Mouse (Mus musculus): ENCODE data around the gene Gm10413. TPM values are rescaled to one million over a fixed set of nuclear protein-coding genes. Genes with fewer than 3 reads are reported as not detected.
"Not testable (repeated sequence)": the region's sequence is repeated elsewhere in the genome, so short reads cannot be mapped to it uniquely, and the experiment has no call there.

Gene Gm10413
- total RNA-seq (2012; rRNA removed) (not detected in 2 replicates), polyA plus RNA-seq (2012; ENCODE audit: insufficient read depth in 1 of 2, insufficient read length in 2 of 2, low read depth in 1 of 2, low replicate concordance in 2 of 2, missing spikeins in 1 of 2) (not detected)

DNA sequence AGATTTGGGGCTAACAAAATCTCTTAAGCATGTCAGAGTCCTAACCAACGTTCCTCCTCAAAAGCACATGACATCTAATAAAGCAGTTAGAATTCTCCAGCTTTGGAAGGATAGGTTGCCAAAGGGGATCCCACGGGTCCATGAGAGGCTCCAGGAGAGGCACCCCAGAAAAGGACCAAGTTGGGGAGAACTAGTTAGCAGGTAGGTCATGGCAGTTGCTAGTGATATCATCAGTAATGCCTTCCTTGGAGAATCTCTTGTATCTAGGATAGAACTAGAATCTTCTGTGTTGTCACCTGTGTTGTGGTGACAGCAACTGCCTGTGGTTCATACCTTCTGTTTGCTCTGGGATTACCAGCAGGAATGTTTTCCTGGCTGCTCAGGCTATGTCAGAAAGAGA is at the start of gene Gm10413:
Gene Gm10413, plus strand, starts transcription at position 301 of the 400 bp plus-strand sequence.
- DNase-seq (ENCODE audit: low read depth, low spot score); H3K4me1 ChIP-seq (ENCODE audit: control insufficient read depth in 1 of 2, insufficient read depth in 2 of 2, low read length in 2 of 2); H3K4me3 ChIP-seq (ENCODE audit: control insufficient read depth in 1 of 2, insufficient read depth in 1 of 2, low read depth in 2 of 2, low read length in 2 of 2); H3K27ac ChIP-seq (ENCODE audit: control insufficient read depth, low read depth, low read length); H3K9me3 ChIP-seq (replicated peaks; ENCODE audit: insufficient read depth, low read length); H3K27me3 ChIP-seq (ENCODE audit: control insufficient read depth in 1 of 2, insufficient read depth in 2 of 2, low read length in 2 of 2); H3K79me2 ChIP-seq (ENCODE audit: control insufficient read depth, insufficient read depth, low read length, poor library complexity); H3K9ac ChIP-seq (ENCODE audit: control insufficient read depth, low read depth, low read length, poor library complexity, severe bottlenecking); H3K36me3 ChIP-seq (ENCODE audit: control insufficient read depth in 1 of 2, insufficient read depth in 2 of 2, low read length in 2 of 2): not testable (repeated sequence)

DNA sequence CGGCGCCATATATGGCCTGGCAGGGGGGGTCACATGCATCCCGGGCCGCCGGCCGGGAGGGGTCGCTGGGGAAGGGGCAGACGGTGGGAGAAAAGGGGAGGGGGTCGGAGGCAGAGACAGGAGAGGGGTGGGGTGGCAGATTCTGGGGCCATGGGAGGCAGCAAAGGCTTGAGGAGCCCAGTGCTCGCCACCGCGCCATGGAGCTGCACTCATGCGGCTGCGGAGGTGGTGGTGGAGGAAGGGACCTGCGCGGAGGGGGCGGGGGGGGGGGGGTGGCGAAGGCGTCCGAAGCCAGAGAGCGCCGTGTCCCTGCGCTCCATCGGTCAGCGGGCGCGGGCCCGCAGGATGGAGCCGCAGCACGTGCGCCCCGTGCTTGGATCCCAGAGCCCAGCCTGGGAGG is 17.4 kb downstream of the Gm10413 start, which contains the start of gene Gm10409:
Gene Gm10409, plus strand, starts transcription at position 301 of the 400 bp plus-strand sequence.
- not testable (repeated sequence) for H3K4me1 ChIP-seq (ENCODE audit: control insufficient read depth in 1 of 2, insufficient read depth in 2 of 2, low read length in 2 of 2); H3K27me3 ChIP-seq (ENCODE audit: control insufficient read depth in 1 of 2, insufficient read depth in 2 of 2, low read length in 2 of 2); H3K9ac ChIP-seq (ENCODE audit: control insufficient read depth, low read depth, low read length, poor library complexity, severe bottlenecking); DNase-seq (ENCODE audit: low read depth, low spot score); H3K4me3 ChIP-seq (ENCODE audit: control insufficient read depth in 1 of 2, insufficient read depth in 1 of 2, low read depth in 2 of 2, low read length in 2 of 2); H3K9me3 ChIP-seq (replicated peaks; ENCODE audit: insufficient read depth, low read length); H3K27ac ChIP-seq (ENCODE audit: control insufficient read depth, low read depth, low read length); H3K79me2 ChIP-seq (ENCODE audit: control insufficient read depth, insufficient read depth, low read length, poor library complexity); H3K36me3 ChIP-seq (ENCODE audit: control insufficient read depth in 1 of 2, insufficient read depth in 2 of 2, low read length in 2 of 2)

DNA sequence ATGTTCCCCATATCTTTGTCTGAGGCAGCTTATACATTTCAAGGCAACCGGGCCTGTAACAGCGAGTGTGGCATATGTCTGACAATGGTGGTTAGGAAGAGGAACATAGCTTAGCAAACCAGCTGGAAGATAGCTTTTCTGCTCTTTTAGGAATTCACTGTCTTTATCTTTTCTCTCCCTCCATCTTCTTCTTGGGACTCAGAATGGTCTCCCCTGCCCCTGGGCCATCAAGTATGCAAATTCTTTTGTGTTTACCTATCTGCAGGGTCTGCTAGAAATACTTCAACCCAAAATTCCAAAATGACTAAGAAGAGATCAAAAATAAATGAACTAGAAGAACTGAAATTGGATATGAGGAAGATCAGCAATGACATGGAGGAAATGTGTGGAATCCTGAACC is 32.9 kb downstream of the Gm10413 start, which contains the start of gene Gm3005:
Gene Gm3005, plus strand, starts transcription at position 301 of the 400 bp plus-strand sequence.
- not testable (repeated sequence) for DNase-seq (ENCODE audit: low read depth, low spot score); H3K79me2 ChIP-seq (ENCODE audit: control insufficient read depth, insufficient read depth, low read length, poor library complexity); H3K36me3 ChIP-seq (ENCODE audit: control insufficient read depth in 1 of 2, insufficient read depth in 2 of 2, low read length in 2 of 2); H3K4me1 ChIP-seq (ENCODE audit: control insufficient read depth in 1 of 2, insufficient read depth in 2 of 2, low read length in 2 of 2); H3K4me3 ChIP-seq (ENCODE audit: control insufficient read depth in 1 of 2, insufficient read depth in 1 of 2, low read depth in 2 of 2, low read length in 2 of 2); H3K27ac ChIP-seq (ENCODE audit: control insufficient read depth, low read depth, low read length); H3K9ac ChIP-seq (ENCODE audit: control insufficient read depth, low read depth, low read length, poor library complexity, severe bottlenecking); H3K27me3 ChIP-seq (ENCODE audit: control insufficient read depth in 1 of 2, insufficient read depth in 2 of 2, low read length in 2 of 2); H3K9me3 ChIP-seq (replicated peaks; ENCODE audit: insufficient read depth, low read length)

DNA sequence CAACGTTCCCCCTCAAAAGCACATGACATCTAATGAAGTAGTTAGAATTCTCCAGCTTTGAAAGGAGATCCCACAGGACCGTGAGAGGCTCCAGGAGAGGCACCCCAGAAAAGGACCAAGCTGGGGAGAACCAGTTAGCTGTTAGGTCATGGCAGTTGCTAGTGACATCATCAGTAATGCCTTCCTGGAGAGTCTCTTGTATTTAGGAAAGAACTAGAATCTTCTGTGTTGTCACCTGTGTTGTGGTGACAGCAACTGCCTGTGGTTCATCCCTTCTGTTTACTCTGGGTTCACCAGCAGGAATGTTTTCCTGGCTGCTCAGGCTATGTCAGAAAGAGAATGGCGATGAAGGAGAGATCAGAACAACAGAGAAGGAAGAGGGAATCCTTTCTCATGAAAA is 54.2 kb downstream of the Gm10413 start, which contains the start of gene Gm10408:
Gene Gm10408, plus strand, starts transcription at position 301 of the 400 bp plus-strand sequence.
- H3K27ac ChIP-seq (ENCODE audit: control insufficient read depth, low read depth, low read length); DNase-seq (ENCODE audit: low read depth, low spot score); H3K4me3 ChIP-seq (ENCODE audit: control insufficient read depth in 1 of 2, insufficient read depth in 1 of 2, low read depth in 2 of 2, low read length in 2 of 2); H3K27me3 ChIP-seq (ENCODE audit: control insufficient read depth in 1 of 2, insufficient read depth in 2 of 2, low read length in 2 of 2); H3K4me1 ChIP-seq (ENCODE audit: control insufficient read depth in 1 of 2, insufficient read depth in 2 of 2, low read length in 2 of 2); H3K9ac ChIP-seq (ENCODE audit: control insufficient read depth, low read depth, low read length, poor library complexity, severe bottlenecking); H3K79me2 ChIP-seq (ENCODE audit: control insufficient read depth, insufficient read depth, low read length, poor library complexity); H3K36me3 ChIP-seq (ENCODE audit: control insufficient read depth in 1 of 2, insufficient read depth in 2 of 2, low read length in 2 of 2); H3K9me3 ChIP-seq (replicated peaks; ENCODE audit: insufficient read depth, low read length): not testable (repeated sequence)

Other genes with a start within 250 kb of the Gm10413 start
- gene Gm5795, start 206.8 kb upstream of the Gm10413 start, total RNA-seq (2012; rRNA removed) = not detected in 2 replicates
- not detected for gene Gm5795, start 206.8 kb upstream of the Gm10413 start, polyA plus RNA-seq (2012; ENCODE audit: insufficient read depth in 1 of 2, insufficient read length in 2 of 2, low read depth in 1 of 2, low replicate concordance in 2 of 2, missing spikeins in 1 of 2)
- not detected in 2 replicates for gene D830030K20Rik, start 186.6 kb upstream of the Gm10413 start, total RNA-seq (2012; rRNA removed)
- gene D830030K20Rik, start 186.6 kb upstream of the Gm10413 start, polyA plus RNA-seq (2012; ENCODE audit: insufficient read depth in 1 of 2, insufficient read length in 2 of 2, low read depth in 1 of 2, low replicate concordance in 2 of 2, missing spikeins in 1 of 2) = not detected
- not detected in 2 replicates for gene Gm2956, start 62.5 kb upstream of the Gm10413 start, total RNA-seq (2012; rRNA removed)
- gene Gm2956, start 62.5 kb upstream of the Gm10413 start, polyA plus RNA-seq (2012; ENCODE audit: insufficient read depth in 1 of 2, insufficient read length in 2 of 2, low read depth in 1 of 2, low replicate concordance in 2 of 2, missing spikeins in 1 of 2) = not detected
- not detected in 2 replicates for gene Gm10409, start 17.5 kb downstream of the Gm10413 start, total RNA-seq (2012; rRNA removed)
- not detected for gene Gm10409, start 17.5 kb downstream of the Gm10413 start, polyA plus RNA-seq (2012; ENCODE audit: insufficient read depth in 1 of 2, insufficient read length in 2 of 2, low read depth in 1 of 2, low replicate concordance in 2 of 2, missing spikeins in 1 of 2)
- not detected in 2 replicates for gene Gm3005, start 33.0 kb downstream of the Gm10413 start, total RNA-seq (2012; rRNA removed)
- gene Gm3005, start 33.0 kb downstream of the Gm10413 start, polyA plus RNA-seq (2012; ENCODE audit: insufficient read depth in 1 of 2, insufficient read length in 2 of 2, low read depth in 1 of 2, low replicate concordance in 2 of 2, missing spikeins in 1 of 2) = not detected
- gene Gm10408, start 54.3 kb downstream of the Gm10413 start, total RNA-seq (2012; rRNA removed) = not detected in 2 replicates
- not detected for gene Gm10408, start 54.3 kb downstream of the Gm10413 start, polyA plus RNA-seq (2012; ENCODE audit: insufficient read depth in 1 of 2, insufficient read length in 2 of 2, low read depth in 1 of 2, low replicate concordance in 2 of 2, missing spikeins in 1 of 2)
- gene Gm3012, start 239.4 kb downstream of the Gm10413 start, total RNA-seq (2012; rRNA removed) = not detected in 2 replicates
- gene Gm3012, start 239.4 kb downstream of the Gm10413 start, polyA plus RNA-seq (2012; ENCODE audit: insufficient read depth in 1 of 2, insufficient read length in 2 of 2, low read depth in 1 of 2, low replicate concordance in 2 of 2, missing spikeins in 1 of 2) = not detected

All from MEL (cell line).